Mouse (Mus musculus) heart, embryonic 11.5 days (tissue): ENCODE results near the gene Nmd3. TPM values are rescaled to one million over a fixed set of nuclear protein-coding genes. Genes with fewer than 3 reads are reported as not detected.

Experiments used
- polyA plus RNA-seq: library from polyadenylated mRNA; unstranded; fragments of >200 nt; fragmentation: Nextera tagmentation; extraction: Ambion mirVana; gene quantifications from 2 replicates; pipeline ENCODE4 v1.2.1, GENCODE M21; 2014

Gene Nmd3
- polyA plus RNA-seq, 1 experiment from 2014 or later = 104 TPM

Other genes starting within 250 kb of the Nmd3 start
- 29.3 and 33.4 TPM in 2 replicates for gene B3galnt1, start 123.0 kb upstream of the Nmd3 start, polyA plus RNA-seq
- 0.89 and 0.99 TPM in 2 replicates for gene Sptssb, start 138.0 kb downstream of the Nmd3 start, polyA plus RNA-seq